Mouse (Mus musculus): ENCODE measurements around the gene Olfr1353.
"Not testable (repeated sequence)": the region's sequence is repeated elsewhere in the genome, so short reads cannot be mapped to it uniquely, and the experiment has no call there.

Olfr1353 gene

GRCm38 (mm10) chr10:78963009-78963408 is at the start of gene Olfr1353:
Gene Olfr1353, plus strand, starts transcription at chr10:78963309.
- not testable (repeated sequence) for DNase-seq (ENCODE audit: low spot score)

GRCm38 (mm10) chr10:78950336-78950735 is 12.8 kb upstream of the Olfr1353 start, which contains the start of gene Olfr8:
Gene Olfr8, plus strand, starts transcription at chr10:78950636.
- not testable (repeated sequence) for DNase-seq (ENCODE audit: low spot score)

GRCm38 (mm10) chr10:78980750-78981149 is 17.6 kb downstream of the Olfr1353 start, which contains the start of gene Olfr1352:
Gene Olfr1352, plus strand, starts transcription at chr10:78981050.
- no peak for DNase-seq (ENCODE audit: low spot score)

DNA sequence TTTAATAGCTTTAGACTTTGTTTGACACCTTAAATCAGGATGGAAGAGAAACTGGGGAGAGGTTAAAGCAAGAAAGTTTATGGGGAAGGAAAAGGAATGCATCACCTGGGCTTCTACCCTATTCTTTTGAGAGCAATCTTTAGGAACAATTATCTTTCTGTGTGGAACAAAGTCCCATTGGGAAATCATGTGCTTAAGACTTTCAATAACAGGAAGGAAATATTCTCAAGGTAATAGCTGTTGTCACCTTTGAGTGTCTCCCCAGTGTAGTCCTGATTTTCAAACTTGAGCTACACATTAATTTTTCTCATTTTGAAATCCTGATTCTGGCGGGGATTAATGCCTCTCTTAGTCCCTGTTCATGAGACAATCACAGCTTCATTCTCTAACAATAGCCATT is 49.1 kb downstream of the Olfr1353 start, which contains the start of gene Olfr1351:
Olfr1351 (plus strand) TSS at position 301 of the 400 bp plus-strand sequence.
- no peak for DNase-seq (ENCODE audit: low spot score)

Data from ovary, adult 18-20 months (tissue).